Mouse (Mus musculus) heart, adult 2 months (tissue): Measurements from ENCODE around the gene Fosl1. TPM values are rescaled to one million over a fixed set of nuclear protein-coding genes. Genes with fewer than 3 reads are reported as not detected.
A peak's percentile ranks its signal among the peaks of the same experiment; 100 is the strongest.

ENCODE experiments used
- DNase-seq, 2 experiments: peaks; one replicate each; pipeline ENCODE4 v3.0.0; 2021
- H3K27ac ChIP-seq: fragments of 200-600 bp; 2 replicates; pipeline ENCODE4 v1.8.1; 2022
- H3K27me3 ChIP-seq: fragments of 200-500 bp; 2 replicates; pipeline ENCODE4 v1.6.1; 2012; ENCODE audit warnings: mild to moderate bottlenecking, low read length, inconsistent platforms, mixed read lengths; ENCODE audit not compliant: control insufficient read depth, insufficient read depth
- H3K36me3 ChIP-seq: fragments of 200-500 bp; 2 replicates; pipeline ENCODE4 v1.6.1; 2012; ENCODE audit warnings: low read length, inconsistent platforms; ENCODE audit not compliant: control insufficient read depth, insufficient read depth
- H3K4me1 ChIP-seq: fragments of 200-500 bp; 2 replicates; pipeline ENCODE4 v1.6.1; 2011; ENCODE audit warnings: low read length; ENCODE audit not compliant: control insufficient read depth, insufficient read depth
- H3K4me3 ChIP-seq: fragments of 200-600 bp; 2 replicates; pipeline ENCODE4 v1.8.1; 2022
- H3K79me2 ChIP-seq: fragments of 200-500 bp; replicated peaks from 2 replicates; pipeline ENCODE4 v1.6.1; 2012; ENCODE audit warnings: mild to moderate bottlenecking, inconsistent platforms, low read length, moderate library complexity, mixed read lengths; ENCODE audit not compliant: control insufficient read depth, insufficient read depth
- H3K9ac ChIP-seq: fragments of 200-500 bp; 2 replicates; pipeline ENCODE4 v1.6.1; 2012; ENCODE audit warnings: low read depth, mild to moderate bottlenecking, control low read depth, inconsistent platforms, low read length, mixed read lengths
- CTCF ChIP-seq: fragments of 200-600 bp; IDR thresholded peaks from 2 replicates; pipeline ENCODE4 v1.8.1; 2022; ENCODE audit warnings: antibody characterized with exemption, mild to moderate bottlenecking, moderate library complexity
- EP300 ChIP-seq: fragments of 200-500 bp; IDR thresholded peaks from 2 replicates; pipeline ENCODE4 v1.6.1; 2011; ENCODE audit warnings: low read depth, low read length, control low read depth; ENCODE audit not compliant: insufficient read depth
- POLR2A ChIP-seq: fragments of 200-500 bp; IDR thresholded peaks from 2 replicates; pipeline ENCODE4 v1.6.1; 2011; ENCODE audit warnings: mild to moderate bottlenecking, low read depth, low read length, control low read depth; ENCODE audit not compliant: insufficient read depth
- WGBS: fragments of 180-500 bp; shearing (Covaris S2); methylation state at CpG from one replicate; pipeline ENCODE4 v1.1.7; 2018; 5-methylcytosine and 5-hydroxymethylcytosine counted together
- intact Hi-C: fragments of 180-260 bp; cut with DNase I; formaldehyde crosslinking; loops from one replicate; pipeline ENCODE4 v1.15.1; 2025
- polyA plus RNA-seq: library from polyadenylated mRNA; depleted of rRNA; stranded (reverse); fragments of >200 nt; gene quantifications from 2 replicates; pipeline ENCODE4 v1.2.3, GENCODE M21; 2012
- total RNA-seq, 2 experiments: library from RNA; stranded (reverse); gene quantifications; 2 replicates each; pipeline ENCODE4 v1.2.3; 2021

Gene Fosl1
- total and polyA plus RNA-seq, 3 experiments: not detected

- H3K4me3 ChIP-seq: no peak overlapping the region
- TF ChIP-seq CTCF (no peak), POLR2A (no peak), EP300 (no peak)
- no peak overlapping the region for H3K27ac ChIP-seq
- intact Hi-C loops: no loop called here
- H3K4me1 ChIP-seq: no peaks in the 10 kb centered on the region
- WGBS: 83% methylated on average over 10 of the region's 10 CpGs
- H3K9ac ChIP-seq: no peak overlapping the region
- no peaks in the 10 kb centered on the region for H3K36me3 ChIP-seq
- no peaks in the 10 kb centered on the region for H3K27me3 ChIP-seq
- no peaks in the 10 kb centered on the region for H3K79me2 ChIP-seq
- no peak for DNase-seq
These were observed 32.7 kb downstream of the Fosl1 start for GRCm38 (mm10) chr19:5480016-5480415.

DNA sequence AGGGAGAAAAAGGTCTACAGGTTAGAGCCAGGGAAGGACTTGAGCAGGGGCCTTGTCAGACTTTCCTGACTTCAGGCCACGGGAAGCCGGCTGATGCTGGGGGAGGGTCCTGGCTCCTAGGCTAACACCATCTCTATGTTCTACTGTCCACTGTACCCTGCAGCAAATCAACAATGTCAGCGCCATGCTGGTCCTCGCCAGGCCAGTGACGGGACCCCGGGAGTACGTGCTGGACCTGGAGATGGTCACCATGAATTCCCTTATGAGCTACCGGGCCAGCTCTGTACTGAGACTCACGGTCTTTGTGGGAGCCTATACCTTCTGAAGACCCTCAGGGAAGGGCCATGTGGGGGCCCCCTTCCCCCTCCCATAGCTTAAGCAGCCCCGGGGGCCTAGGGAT, 34.1 kb downstream of the Fosl1 start:
- no peaks in the 10 kb centered on the region for H3K79me2 ChIP-seq
- no peak overlapping the region for H3K27ac ChIP-seq
- no peaks in the 10 kb centered on the region for H3K27me3 ChIP-seq
- no peak for TF ChIP-seq EP300
- no peak for TF ChIP-seq POLR2A
- no peak for TF ChIP-seq CTCF
- no peak overlapping the region for H3K4me3 ChIP-seq
- H3K9ac ChIP-seq: no peak overlapping the region
- H3K4me1 ChIP-seq: no peaks in the 10 kb centered on the region
- 87% methylated on average over 10 of the region's 10 CpGs for WGBS
- intact Hi-C loops: no loop called here
- no peaks in the 10 kb centered on the region for H3K36me3 ChIP-seq
- no peak for DNase-seq

DNA sequence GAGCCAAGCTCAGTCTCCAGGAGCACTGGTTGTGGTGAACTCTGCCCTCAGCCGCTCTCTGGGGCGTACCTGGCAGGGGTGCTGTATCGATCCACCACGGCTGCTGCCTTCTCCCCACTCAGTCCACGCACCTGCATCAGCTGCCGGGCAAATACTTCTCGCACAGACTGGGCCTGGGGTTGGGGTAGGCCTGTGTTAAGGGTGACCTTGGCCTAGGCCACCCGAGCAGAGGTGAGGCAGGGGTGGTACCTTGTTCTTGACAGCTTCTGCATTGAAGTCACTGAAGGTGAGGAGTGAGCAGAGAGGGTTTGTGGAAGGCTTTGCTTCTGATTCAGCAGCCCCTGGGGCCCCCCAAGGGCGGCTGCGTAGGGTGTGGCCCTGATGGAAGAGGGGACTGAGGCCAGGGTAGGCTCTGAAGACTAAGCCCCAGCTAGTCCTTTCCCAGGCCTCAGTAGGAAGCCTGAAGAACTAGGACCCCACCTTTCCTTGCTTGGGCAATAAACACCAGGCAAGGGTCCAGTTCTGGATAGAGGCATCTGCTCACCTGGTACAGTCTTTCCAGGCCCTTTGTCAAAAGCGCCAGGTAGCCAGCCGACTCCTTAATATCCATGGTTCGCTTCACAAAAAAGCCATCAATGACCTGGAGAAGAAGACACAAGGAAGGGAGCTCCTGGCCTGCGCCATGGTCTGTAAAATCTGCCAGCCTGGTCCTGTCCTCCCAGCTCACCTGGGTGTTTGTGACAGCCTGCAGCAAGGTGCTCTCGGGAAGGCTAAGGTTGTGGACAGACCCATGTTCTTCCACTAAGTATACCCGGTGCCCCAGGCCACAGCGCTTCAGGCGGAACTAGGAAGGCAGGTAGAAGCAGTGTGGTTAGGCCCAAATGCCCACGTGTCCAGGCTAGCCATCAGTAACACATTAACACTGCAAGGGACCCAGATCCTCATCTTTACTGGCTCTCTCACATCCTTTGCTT, 36.3 kb downstream of the Fosl1 start:
- Histone ChIP-seq H3K27ac (no peak overlapping the region), H3K4me1 (peaks cover 2% of the 10 kb centered on the region; the same call in 1 of the 2 replicates), H3K4me3 (no peak overlapping the region), H3K9ac (no peak overlapping the region), H3K79me2 (no peaks in the 10 kb centered on the region), H3K36me3 (no peaks in the 10 kb centered on the region), H3K27me3 (no peaks in the 10 kb centered on the region)
- no peak for TF ChIP-seq POLR2A
- 94% methylated on average over 19 of the region's 19 CpGs for WGBS
- intact Hi-C loops: no loop called here
- no peak for DNase-seq

- H3K4me3 ChIP-seq: no peak overlapping the region
- no peak overlapping the region for H3K27ac ChIP-seq
- no peaks in the 10 kb centered on the region for H3K79me2 ChIP-seq
- H3K4me1 ChIP-seq: peaks cover 2% of the 10 kb centered on the region; the same call in 1 of the 2 replicates
- TF ChIP-seq POLR2A: 0 out of 2 replicates have a peak, but pooled peaks have one; percentile 5
- no peak for TF ChIP-seq CTCF
- TF ChIP-seq EP300: no peak
- WGBS: 82% methylated on average over 5 of the region's 5 CpGs
- H3K36me3 ChIP-seq: no peaks in the 10 kb centered on the region
- no peak overlapping the region for H3K9ac ChIP-seq
- intact Hi-C loops: no loop called here
- no peaks in the 10 kb centered on the region for H3K27me3 ChIP-seq
- no peak for DNase-seq
These were observed 37.1 kb downstream of the Fosl1 start for GRCm38 (mm10) chr19:5484496-5484895.

DNA sequence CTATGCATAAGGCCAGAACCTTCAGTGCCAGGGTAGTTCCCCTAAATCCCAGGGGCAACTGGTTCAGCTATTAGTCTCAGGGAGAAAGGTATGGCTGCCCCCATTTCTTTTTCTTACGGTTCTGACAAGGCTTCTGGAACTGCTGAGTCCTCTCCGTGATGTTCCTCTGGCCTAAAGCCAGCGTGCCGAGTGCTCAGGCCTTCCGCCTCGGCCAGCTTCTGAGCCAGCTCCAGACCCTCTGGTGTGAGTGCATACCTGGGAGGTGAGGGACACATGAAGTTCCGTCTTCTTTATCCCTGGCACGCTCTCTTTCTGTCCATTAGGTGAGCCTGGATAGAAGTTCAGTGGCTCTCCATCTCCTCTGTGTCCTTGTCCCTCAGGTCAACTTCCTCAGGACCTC, 38.0 kb downstream of the Fosl1 start:
- intact Hi-C loops: no loop called here
- no peak overlapping the region for H3K4me3 ChIP-seq
- TF ChIP-seq EP300 (no peak), POLR2A (no peak), CTCF (no peak)
- H3K79me2 ChIP-seq: no peaks in the 10 kb centered on the region
- H3K27me3 ChIP-seq: no peaks in the 10 kb centered on the region
- 78% methylated on average over 8 of the region's 8 CpGs for WGBS
- H3K27ac ChIP-seq: no peak overlapping the region
- H3K36me3 ChIP-seq: no peaks in the 10 kb centered on the region
- no peak overlapping the region for H3K9ac ChIP-seq
- peaks cover 2% of the 10 kb centered on the region; the same call in 1 of the 2 replicates for H3K4me1 ChIP-seq
- no peak for DNase-seq

- no peak overlapping the region for H3K9ac ChIP-seq
- no peaks in the 10 kb centered on the region for H3K27me3 ChIP-seq
- no peaks in the 10 kb centered on the region for H3K79me2 ChIP-seq
- no peak overlapping the region for H3K4me3 ChIP-seq
- WGBS: 90% methylated on average over 7 of the region's 7 CpGs
- no peaks in the 10 kb centered on the region for H3K36me3 ChIP-seq
- TF ChIP-seq CTCF (no peak), POLR2A (no peak), EP300 (no peak)
- peak in 1 of 2 experiments; percentile 18 for DNase-seq
- intact Hi-C loops: loop anchor here (2.0 kb wide), 3 partner anchors 25 to 119 kb away; partner anchors contain the start of genes Banf1, Eif1ad and Fibp
- no peak overlapping the region for H3K27ac ChIP-seq
- H3K4me1 ChIP-seq: peaks cover 2% of the 10 kb centered on the region; the same call in 1 of the 2 replicates
These were observed 38.5 kb downstream of the Fosl1 start for GRCm38 (mm10) chr19:5485821-5486220.
